Mouse (Mus musculus) lung, adult 2 months (tissue): ENCODE measurements around the gene Hba-a1.

Experiments used
- CTCF ChIP-seq: fragments of 200-500 bp; IDR thresholded peaks from 2 replicates; pipeline ENCODE4 v1.5.1; 2011; ENCODE audit warnings: mild to moderate bottlenecking, low read length, control low read depth; ENCODE audit not compliant: insufficient read depth
- POLR2A ChIP-seq: fragments of 200-500 bp; IDR thresholded peaks from 2 replicates; pipeline ENCODE4 v1.6.1; 2011; ENCODE audit warnings: low read depth, mild to moderate bottlenecking, control low read depth, low read length, borderline replicate concordance; ENCODE audit errors: extremely low read depth

GRCm38 (mm10) chr11:32253121-32253520 lies 30.2 kb upstream of the Hba-a1 start:
- no peak for TF ChIP-seq CTCF
- TF ChIP-seq POLR2A: no peak
